In genomic region chr13:20227923-20228705, GRCm38 (mm10) we compare ENCODE assay signal across 12 mouse cellular contexts.
DNase-seq lines count a peak whose midpoint lies in the region; ATAC-seq and TF ChIP-seq lines count a peak whose summit lies in the region.
"Had no signal": no experiment of that assay in that cellular context is flagged by ENCODE, and none has a peak within 500 bp of the region (broad histone marks: within the 10 kb centered on the region; RNA-seq: fewer than 3 reads in every experiment).

No protein-coding gene starts in this region.

- TF ChIP-seq EP300 in CH12.LX (IDR thresholded peaks at IDR 0.05; ENCODE audit: low read length), result no peak

- no peaks in the 10 kb centered on the region for H3K9me3 ChIP-seq in CH12.LX (replicated peaks; ENCODE audit: low read length)
- no peaks in the 10 kb centered on the region for H3K9me3 ChIP-seq in midbrain, postnatal 0 days (ENCODE audit: low read length)
- H3K9me3 ChIP-seq: heart, embryonic 12.5 days; lung, embryonic 15.5 days had no signal

- peaks cover 4 to 51% of the 10 kb centered on the region in 2 experiments for H3K4me1 ChIP-seq in CH12.LX (ENCODE audit: control insufficient read depth in 1 of 2, insufficient read depth in 2 of 2)
- H3K4me1 ChIP-seq in midbrain, postnatal 0 days (ENCODE audit: insufficient read depth, low read length), result no peaks in the 10 kb centered on the region

- dilution Hi-C loops in CH12.LX (cut with MboI; ENCODE audit: extremely low pct_ligation_motif_present, extremely low pct_unique_long_range_greater_than_20kb, low sequenced_read_pairs), result no loop called here

- in situ Hi-C loops in CH12.LX (cut with MboI; ENCODE audit: low pct_ligation_motif_present, low pct_unique_long_range_greater_than_20kb, low sequenced_read_pairs), result no loop called here

- H3K4me3 ChIP-seq in layer of hippocampus, adult 2 months, result no peak overlapping the region
- no peak overlapping the region for H3K4me3 ChIP-seq in CH12.LX (replicated peaks in 1 of 3; ENCODE audit: low read depth in 2 of 3, low read length in 2 of 3, poor library complexity in 1 of 3)
- H3K4me3 ChIP-seq in midbrain, postnatal 0 days (ENCODE audit: low read depth, low read length), result no peak overlapping the region
- H3K4me3 ChIP-seq: heart, embryonic 12.5 days; lung, embryonic 15.5 days had no signal

- H3K79me2 ChIP-seq in CH12.LX (replicated peaks; ENCODE audit: control insufficient read depth, extremely low read depth, insufficient read depth, poor library complexity, severe bottlenecking), result peaks cover 4% of the 10 kb centered on the region; the same call in 1 of the 2 replicates

- DNase-seq in cerebellum, adult 9-11 months, result peak; percentile 20
- DNase-seq in cerebellum, postnatal 36 days, result no peak
- DNase-seq in layer of hippocampus, adult 2 months (ENCODE audit: low spot score in 2 of 2), result peak in 1 of 2 experiments; percentile 23
- DNase-seq in layer of hippocampus, postnatal 10 days (ENCODE audit: low spot score in 2 of 2), result no peak
- peak; percentile 63 for DNase-seq in CH12.LX (ENCODE audit: extremely low read depth)
- DNase-seq in midbrain, postnatal 0 days (ENCODE audit: low spot score), result peak; percentile 57
- no peak for DNase-seq in kidney, postnatal 10 days
- no peak for DNase-seq in adrenal gland, adult 2 months
- DNase-seq: embryo, embryonic 11 days had no signal

- H3K4me2 ChIP-seq in CH12.LX (ENCODE audit: insufficient read depth, low read depth, poor library complexity, severe bottlenecking), result 0 out of 2 replicates have a peak overlapping the region, but pooled peaks have one; percentile 40
- no peak overlapping the region for H3K4me2 ChIP-seq in midbrain, postnatal 0 days (ENCODE audit: low read depth, low read length, poor library complexity, severe bottlenecking)
- H3K4me2 ChIP-seq: heart, embryonic 12.5 days; lung, embryonic 15.5 days had no signal

- H3K27me3 ChIP-seq in CH12.LX (replicated peaks), result no peaks in the 10 kb centered on the region
- no peaks in the 10 kb centered on the region for H3K27me3 ChIP-seq in midbrain, postnatal 0 days (ENCODE audit: insufficient read depth, low read length)
- H3K27me3 ChIP-seq: heart, embryonic 12.5 days; lung, embryonic 15.5 days had no signal

- peak; percentile 63; the same call in 1 of the 2 replicates for ATAC-seq in midbrain, postnatal 0 days (ENCODE audit: low FRiP score)

- no peak overlapping the region for H3K9ac ChIP-seq in CH12.LX (ENCODE audit: insufficient read depth, low read depth)
- H3K9ac ChIP-seq in midbrain, postnatal 0 days (replicated peaks; ENCODE audit: low read length, poor library complexity, severe bottlenecking), result no peak overlapping the region
- H3K9ac ChIP-seq: heart, embryonic 12.5 days; lung, embryonic 15.5 days had no signal

- H3K27ac ChIP-seq in layer of hippocampus, adult 2 months, result peak overlapping the region; percentile 77
- H3K27ac ChIP-seq in CH12.LX (ENCODE audit: insufficient read depth, low read depth), result no peak overlapping the region
- no peak overlapping the region for H3K27ac ChIP-seq in midbrain, postnatal 0 days (ENCODE audit: low read depth, low read length)
- H3K27ac ChIP-seq: lung, embryonic 15.5 days; stomach, postnatal 0 days had no signal

- 51% methylated on average over 11 of the region's 11 CpGs for WGBS in midbrain, postnatal 0 days

- no peak for TF ChIP-seq CTCF in layer of hippocampus, adult 2 months (conservative IDR thresholded peaks at IDR 0.05)
- no peak for TF ChIP-seq CTCF in CH12.LX (conservative IDR thresholded peaks at IDR 0.05 in 1 of 2, IDR thresholded peaks at IDR 0.05 in 1 of 2; ENCODE audit: low read depth in 2 of 2, low read length in 2 of 2)
- no peak for TF ChIP-seq CTCF in midbrain, postnatal 0 days (IDR thresholded peaks at IDR 0.05)

- H3K36me3 ChIP-seq in CH12.LX (replicated peaks in 1 of 2; ENCODE audit: control insufficient read depth in 1 of 2, insufficient read depth in 1 of 2, low read length in 1 of 2), result peaks cover 8 to 37% of the 10 kb centered on the region in 2 experiments
- no peaks in the 10 kb centered on the region for H3K36me3 ChIP-seq in midbrain, postnatal 0 days (ENCODE audit: insufficient read depth, low read length)
- H3K36me3 ChIP-seq: heart, embryonic 12.5 days; lung, embryonic 15.5 days had no signal

- TF ChIP-seq RAD21 in CH12.LX (IDR thresholded peaks at IDR 0.05; ENCODE audit: low read depth, low read length), result no peak

- no peak for TF ChIP-seq POLR2A in CH12.LX (IDR thresholded peaks at IDR 0.05; ENCODE audit: low read depth, low read length)

TF ChIP-seq in CH12.LX, 34 proteins besides CTCF, POLR2A, EP300 and RAD21:
- TF ChIP-seq ETS1 (conservative IDR thresholded peaks at IDR 0.05; ENCODE audit: low read depth, low read length) (no peak), NELFE (IDR thresholded peaks at IDR 0.05; ENCODE audit: low read depth, low read length) (no peak), MAX (IDR thresholded peaks at IDR 0.05; ENCODE audit: low read length) (no peak), ZC3H11A (IDR thresholded peaks at IDR 0.05; ENCODE audit: low read depth, low read length) (no peak), BHLHE40 (IDR thresholded peaks at IDR 0.05; ENCODE audit: low read depth, low read length) (peak; percentile 11; the same call in 1 of the 2 replicates)

Comparison
In these comparisons a context has a peak if more than half of its experiments do, and no peak if none do; other contexts are left out.
1. DNase-seq: peak in cerebellum, adult 9-11 months (single experiment), CH12.LX (single experiment) and midbrain, postnatal 0 days (single experiment); none in cerebellum, postnatal 36 days (0 of 2), layer of hippocampus, postnatal 10 days (0 of 2), kidney, postnatal 10 days (single experiment) and adrenal gland, adult 2 months (single experiment).